Mouse (Mus musculus) ovary, postnatal 10 days (tissue): ENCODE data around the gene Rd3.

Source experiments
- DNase-seq: peaks from one replicate; pipeline ENCODE4 v3.0.0; 2022; ENCODE audit warnings: low spot score

The Rd3 gene

DNA sequence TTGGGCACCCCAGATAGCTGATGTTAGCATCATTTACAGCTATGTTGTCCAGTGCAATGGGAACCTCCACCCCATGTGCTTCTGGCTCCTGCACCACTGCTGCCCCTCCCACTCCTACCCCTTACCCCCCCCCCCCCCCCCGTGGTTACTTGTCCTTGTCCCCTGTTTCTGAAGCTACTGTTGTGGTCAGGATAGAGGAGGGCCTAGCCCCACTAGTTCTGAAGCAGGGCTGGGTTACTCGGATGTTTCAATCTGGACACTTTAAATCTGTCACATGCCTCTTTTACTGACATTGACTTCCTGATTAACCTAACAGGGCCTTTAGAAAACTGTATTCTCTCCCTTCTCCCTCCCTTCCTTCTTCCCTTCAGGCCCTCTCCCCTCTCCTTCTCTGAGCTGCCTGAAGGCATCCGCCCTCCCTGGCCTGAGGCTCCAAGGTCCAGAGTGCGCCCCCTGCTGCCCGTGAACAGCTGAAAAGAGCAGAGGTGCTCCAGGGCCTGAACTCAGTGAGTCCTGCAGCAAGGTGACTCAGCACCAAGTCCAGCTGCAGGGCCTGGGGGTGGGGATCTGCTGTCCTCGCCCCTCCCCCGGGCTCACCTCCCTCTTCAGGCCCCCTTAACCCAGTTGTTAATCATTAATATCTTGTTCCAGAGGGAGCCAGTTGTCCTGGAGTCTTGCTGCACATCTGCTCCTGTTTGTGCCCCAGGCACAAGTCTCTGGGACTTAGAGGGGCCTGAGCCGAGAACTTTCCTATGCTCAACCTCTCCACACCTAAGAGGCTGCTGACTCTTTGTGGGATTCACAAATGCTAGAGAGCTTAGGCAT, 13.0 kb upstream of the Rd3 start:
- peak; percentile 79 for DNase-seq

DNA sequence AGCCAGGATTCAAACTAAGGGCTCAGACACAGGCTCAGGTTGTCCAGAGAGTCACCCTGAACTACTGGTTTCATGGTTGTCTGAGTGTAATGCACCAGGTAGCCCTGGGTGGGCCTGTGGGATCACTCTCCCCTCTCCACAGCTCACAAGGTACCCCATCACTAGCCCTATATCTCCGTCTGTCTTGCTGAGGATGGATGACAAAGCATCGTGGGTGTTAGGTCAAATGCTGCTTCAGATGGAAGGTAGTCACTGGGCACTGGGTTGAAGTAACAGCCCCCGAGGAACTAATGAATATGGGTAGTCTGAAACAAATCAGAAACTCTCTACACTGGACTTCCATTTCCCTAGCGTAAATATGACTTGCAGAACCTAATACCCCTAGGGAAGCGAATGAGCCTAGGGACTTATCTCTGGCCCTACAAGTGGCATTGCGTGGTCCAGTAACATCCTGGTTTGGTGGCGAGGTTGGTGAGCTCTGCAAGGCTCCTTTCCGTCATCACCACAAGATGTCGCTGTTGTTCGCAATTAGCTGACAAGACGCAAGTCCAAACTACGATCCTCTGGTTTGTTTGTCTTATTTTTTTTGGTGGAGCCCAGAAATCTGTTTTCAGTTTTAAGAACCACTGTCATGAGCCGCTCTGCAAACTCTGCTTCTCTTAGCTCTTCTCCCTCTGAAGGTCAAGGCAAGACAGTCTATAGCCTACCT, 12.2 kb upstream of the Rd3 start:
- peak; percentile 42 for DNase-seq

DNA sequence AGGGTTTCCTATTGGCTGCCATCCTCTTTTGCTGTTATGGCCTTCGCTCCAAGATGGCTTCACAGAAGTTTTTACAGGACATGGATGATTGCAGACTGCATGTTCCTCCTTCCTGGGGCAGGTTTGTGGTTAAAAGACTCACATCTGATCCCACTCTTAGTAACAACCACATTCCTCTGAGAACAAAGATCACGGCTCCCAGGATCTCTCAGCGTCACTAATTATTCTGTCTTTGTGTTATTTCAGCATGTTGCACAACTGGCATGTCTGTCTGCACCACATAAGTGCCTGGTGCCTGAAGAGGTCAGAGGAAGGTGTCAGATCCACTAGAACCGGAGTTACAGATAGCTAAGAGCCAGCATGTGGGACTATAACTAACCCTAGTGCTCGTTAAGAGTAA, 7.2 kb upstream of the Rd3 start:
- DNase-seq, result no peak

DNA sequence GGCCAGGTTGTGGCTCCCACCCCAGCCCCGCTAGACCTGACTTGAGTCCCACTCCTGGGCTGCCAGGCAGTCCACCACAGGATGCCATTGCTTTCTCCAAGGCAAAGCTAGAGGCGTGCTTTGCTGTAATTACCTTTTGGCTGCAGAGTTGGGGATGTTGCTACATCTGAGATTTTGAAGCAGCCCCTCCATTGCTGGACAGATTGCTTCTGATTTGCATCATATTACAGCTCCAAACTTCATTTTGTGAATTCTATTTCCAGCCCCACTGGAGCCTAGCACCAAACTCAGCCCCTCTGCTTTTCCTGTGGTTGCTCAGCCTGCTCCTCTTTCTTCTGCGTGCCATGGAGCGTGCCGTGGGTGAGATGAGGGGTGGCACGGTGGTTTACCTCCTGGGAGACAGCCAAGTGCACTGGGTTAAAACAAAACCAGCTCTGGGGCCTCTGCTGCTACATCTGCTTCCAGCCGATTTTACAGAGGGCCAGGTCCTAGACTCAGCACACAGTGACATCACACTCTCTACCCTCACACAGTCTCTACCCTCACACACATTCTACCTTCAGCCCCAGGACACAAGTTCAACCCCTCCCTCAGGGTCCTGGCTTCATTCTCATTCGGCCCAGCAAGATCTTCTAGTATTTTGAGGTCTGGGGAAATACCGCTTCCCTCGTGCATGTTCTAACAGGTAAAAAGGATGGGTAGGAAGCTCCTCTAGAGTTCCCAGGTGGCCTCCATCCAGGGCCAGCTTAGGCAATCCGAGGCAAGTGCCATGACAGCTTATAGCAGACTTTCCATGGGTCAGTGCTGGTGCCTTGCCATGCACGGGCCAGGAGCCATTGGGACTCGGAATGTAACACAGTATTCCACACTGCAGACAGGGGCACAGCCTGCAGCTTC, 2.4 kb upstream of the Rd3 start:
- no peak for DNase-seq

DNA sequence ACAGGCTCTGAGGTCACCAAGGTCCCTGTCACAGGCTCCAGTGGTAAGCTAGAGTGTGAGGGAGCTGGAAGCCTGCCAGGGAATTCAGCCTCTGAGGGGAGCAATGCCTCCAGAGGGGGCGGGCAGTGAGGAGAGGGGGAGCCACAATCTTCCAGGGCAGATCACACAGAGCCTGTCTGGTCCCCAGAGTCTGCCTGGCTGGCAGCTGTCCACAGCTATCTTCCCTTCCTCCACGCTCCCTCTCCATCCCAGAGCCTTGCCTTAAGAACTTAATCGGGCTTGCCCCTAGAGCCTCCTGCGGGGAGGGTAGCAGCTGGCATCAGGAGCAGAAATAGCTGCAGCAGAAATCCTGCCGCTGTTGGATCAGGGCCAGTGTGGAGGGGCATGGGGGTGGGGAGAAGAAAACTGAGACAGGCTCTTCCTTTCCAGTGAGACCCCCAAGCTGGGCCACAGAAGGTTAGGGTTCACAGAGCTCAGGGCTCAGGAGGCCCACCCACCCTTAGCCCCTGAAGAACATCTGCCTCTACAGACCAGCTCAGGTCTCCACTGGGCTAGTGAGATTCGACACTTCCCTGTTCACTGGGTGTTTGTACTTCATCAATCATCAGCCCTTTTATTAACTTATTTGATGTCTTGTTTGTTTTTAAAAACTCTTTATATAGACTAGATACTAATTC, 4.4 kb downstream of the Rd3 start:
- no peak for DNase-seq

DNA sequence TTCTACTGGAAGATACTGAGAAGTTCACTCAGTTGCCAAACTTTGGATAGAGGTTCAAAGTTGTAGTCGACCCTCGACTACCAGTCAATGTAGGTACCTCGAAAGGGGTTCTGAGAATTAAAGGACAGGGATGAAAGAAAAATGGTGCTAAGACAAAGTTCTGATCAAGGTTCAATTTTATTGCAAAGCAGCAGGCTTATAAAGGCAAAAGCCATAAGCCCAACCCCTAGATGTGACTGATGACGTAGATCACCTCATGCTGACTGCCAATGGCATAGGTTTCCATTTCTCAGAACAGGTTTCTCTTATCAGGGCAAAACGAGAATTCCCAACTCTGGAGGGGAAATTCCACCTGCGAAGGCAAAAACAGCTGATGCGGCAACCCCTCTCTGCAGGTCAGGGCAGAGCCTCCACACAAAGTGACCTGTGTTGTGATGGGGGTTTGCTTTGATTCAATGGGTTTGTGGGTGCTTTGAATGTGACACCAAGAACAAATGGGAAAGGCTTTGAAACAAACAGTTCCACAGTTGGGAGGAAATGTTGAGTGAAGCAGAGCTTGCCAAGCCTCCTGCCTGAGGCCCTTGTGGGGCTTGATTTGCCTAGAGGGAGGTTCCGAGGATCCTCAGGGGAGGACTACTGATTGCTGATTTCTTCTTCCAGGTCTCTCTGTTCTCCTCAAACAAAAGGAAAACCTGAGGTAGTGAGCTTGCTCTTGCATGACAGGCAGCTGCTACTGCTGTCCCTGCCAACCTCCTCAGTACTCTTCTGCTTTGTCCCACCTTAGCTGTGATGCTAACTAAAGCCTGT, 9.7 kb downstream of the Rd3 start:
- DNase-seq, result no peak

DNA sequence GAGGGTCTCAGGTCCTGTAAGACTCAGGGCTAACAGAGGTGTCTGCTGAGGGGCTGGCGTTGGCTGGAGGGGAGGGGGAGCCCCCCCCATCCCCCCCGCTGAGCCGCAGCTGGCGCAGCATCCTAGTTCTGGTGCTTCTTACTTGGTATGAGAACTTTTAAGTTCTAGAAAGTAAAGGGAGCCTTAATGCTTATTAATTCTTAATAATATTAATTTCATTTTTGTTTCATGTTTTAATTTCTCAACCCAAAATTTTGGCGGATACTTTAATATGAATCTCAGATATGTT, 10.3 kb downstream of the Rd3 start:
- no peak for DNase-seq

DNA sequence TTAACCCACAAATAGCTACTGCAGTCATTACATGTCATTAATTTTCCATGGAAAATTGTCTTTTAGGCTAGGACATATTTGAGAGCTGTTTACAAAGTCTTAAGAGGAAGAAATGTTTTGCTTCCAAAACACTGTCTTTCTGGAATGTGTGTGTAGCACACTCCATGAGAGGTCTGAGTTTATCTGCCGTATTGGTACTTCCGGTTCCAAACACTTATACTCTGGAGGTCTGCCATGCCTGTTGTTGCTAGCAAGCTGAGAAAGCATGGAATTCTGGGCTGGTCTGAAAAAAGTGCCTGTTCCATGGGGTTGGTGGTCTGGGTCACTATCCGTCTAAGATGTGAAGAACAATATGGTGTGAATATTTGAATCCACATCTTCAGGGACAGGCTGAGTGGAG, 11.5 kb downstream of the Rd3 start:
- DNase-seq, result no peak

DNA sequence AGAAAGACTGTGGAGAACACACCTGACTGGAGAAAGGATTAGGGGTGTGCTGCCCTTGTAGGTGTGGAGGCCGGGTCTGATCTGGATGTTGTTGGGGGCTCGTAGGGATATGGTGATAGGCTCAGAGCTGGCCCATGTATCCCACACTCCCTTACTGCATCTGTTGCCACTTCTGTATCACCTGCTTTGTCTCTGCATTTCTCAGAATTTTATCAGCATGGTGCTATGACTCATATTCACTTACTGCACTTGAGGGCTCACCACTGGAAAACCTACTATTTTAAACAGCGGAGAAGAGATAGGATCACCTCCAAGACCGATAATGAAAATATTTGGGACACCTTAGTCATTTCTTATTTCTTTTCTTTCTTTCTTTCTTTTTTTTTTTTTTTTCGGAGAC, 11.9 kb downstream of the Rd3 start:
- no peak for DNase-seq

DNA sequence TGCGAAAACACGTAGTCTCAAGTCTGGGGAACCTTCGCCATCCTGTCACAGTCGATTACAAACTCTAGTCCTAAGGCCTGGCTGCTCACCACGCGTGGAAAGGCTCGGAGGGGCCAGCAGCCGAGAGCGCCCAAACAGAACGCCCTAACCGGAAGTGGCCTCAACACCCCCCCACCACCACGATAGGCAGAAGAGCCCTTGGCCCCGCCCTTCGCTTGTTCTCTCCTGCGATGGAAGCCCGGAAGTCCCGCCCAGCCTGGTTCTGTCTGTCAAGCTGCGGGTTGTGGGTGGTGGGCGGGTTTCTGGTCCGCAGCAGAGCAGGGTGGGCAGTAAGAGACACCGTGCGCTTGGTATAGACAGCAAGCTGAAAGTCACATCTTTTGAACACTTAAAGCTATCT, 12.8 kb downstream of the Rd3 start:
- DNase-seq, result peak; percentile 75

DNA sequence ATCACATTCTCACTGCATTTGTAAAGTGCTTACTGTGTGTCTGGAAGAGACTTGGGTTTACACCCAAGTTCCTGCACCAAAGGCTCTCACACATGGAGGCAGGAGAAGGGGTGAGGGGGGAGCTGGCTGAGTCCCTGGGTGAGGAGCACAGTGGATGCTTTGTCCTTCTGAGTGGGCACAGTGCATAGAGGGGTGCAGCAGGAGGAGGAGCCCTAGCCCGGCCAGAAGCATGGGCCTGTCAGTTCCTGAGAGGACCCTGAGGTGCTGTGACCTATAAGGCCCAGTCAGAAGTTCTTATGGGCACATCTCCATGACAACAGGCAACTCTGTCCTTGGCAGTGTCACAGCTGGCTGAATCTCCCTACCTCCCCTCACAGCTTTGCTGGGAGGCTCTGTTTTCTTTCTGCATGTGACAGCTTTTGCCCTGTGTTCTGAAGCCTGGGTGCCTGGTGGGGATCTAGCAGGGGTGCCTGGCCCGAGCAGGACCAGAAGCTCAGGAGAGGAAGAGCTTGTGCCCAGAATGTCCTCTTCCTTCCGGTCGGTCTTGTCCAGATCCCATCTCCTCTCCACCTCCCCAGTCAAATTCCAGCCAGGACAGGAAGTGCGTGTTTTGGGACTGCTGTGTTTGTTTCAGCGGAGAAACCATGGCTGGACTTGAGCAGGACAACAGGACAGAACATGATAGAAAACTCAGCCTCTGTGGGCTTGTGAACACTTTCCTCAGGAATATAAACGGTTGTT, 15.0 kb downstream of the Rd3 start:
- no peak for DNase-seq

DNA sequence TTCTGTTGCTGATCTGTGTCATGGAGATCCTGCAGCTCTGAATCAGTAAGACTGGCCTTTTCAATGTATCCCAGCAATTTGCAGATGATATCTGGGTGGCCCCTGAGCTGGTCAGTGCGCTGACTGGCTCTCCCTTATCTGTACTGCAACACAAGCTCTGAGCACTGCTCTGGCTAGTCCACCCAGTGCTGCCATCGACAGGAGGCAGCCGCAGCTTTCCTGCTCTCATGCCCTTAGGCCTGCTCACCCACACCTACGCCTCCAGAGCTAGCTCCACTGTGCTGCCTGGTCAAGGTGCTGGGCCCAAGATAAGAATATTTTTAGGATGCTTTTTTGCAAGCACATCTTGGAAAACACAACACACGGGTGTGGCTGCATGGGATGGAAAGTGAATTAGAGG, 17.3 kb downstream of the Rd3 start:
- DNase-seq, result no peak

DNA sequence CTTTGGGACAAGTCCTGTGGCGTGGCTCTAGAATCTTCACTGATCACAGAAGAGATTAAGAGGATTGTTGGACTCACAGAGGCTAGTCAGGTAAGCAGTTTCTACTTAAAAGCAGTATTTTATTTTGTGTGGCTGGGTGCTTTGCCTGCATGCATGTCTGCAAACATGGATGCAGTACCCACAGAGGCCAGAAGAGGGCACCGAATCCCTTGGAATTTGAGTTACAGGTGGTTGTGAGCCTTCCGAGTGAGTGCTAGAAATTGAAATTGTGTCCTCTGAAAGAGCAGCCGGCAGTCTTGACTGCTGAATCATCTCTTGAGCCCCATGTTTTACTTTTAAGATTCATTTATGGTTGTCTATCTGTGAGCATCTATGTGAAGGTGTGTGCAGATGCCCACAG, 18.3 kb downstream of the Rd3 start:
- DNase-seq, result no peak

DNA sequence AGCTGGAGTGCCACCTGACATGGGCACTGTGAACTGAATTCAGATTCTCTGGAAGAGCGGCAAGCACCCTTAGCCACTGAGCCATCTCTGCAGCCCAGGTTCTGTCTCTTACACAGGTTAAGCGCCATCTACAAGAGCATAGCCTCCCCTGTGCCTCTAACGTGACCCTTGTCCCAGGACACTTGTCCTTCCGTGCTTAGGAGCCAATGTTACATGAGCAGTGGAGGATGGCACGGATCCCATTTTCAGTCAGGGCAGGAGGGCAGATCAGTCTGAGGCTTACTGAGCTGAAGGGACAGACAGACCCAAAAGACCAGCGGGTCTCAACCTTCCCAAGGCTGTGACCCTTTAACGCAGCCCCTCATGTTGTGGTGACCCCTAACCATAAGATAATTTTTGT, 18.7 kb downstream of the Rd3 start:
- DNase-seq, result no peak

DNA sequence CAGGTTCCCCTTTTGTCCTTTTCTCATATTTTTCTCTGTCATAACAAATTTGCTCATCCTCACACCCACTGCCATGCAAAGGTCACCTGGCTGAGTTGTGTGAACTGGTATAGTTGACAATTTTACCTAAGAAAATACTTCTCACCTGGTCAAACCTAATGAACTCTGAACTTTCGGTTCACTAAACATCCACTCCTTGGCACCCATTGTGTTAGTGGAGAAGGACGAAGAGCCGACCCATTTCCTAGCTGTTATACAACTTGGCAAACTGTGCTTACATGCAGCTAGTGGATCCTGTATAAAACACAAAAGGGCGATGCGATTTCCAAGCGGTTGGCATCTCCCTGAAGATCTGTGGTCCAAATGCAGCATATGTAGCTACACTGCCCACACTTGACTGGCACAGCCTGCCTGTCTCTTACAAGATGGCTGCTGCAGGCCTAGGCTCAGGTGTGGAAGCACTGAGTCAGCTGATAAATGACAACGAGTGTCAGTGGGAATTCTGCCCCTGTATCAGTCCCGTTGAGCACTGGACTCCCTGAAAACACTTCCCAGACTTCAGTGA, 19.5 kb downstream of the Rd3 start:
- no peak for DNase-seq

DNA sequence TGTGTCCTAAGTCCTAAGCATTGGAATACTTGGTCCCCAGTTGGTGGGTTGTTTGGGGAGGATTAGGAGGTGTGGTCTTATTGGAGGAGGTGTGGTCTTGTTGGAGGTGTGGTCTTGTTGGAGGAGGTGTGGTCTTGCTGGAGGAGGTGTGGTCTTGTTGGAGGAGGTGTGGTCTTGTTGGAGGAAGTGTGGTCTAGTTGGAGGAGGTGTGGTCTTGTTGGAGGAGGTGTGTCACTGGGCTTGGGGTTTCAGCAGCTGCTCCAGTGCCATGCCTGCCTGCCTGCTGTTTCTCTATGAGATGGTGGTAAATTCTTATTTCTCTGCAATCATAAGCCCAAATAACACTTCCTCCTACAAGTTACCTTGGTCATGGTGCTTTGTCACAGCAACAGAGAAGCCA, 21.9 kb downstream of the Rd3 start:
- no peak for DNase-seq
